Mouse (Mus musculus) forebrain, embryonic 10.5 days (tissue): Measurements from ENCODE around the gene Slc44a5. TPM values are rescaled to one million over a fixed set of nuclear protein-coding genes. Genes with fewer than 3 reads are reported as not detected.

ENCODE experiments used
- polyA plus RNA-seq: library from polyadenylated mRNA; unstranded; fragments of >200 nt; fragmentation: Nextera tagmentation; extraction: Ambion mirVana; gene quantifications from 2 replicates; pipeline ENCODE4 v1.2.1, GENCODE M21; 2016

Slc44a5 gene
- polyA plus RNA-seq, 1 experiment from 2014 or later: 0.82 TPM

Other genes with a start within 250 kb of the Slc44a5 start
- gene St6galnac3, start 248.3 kb upstream of the Slc44a5 start, polyA plus RNA-seq: 40.0 and 40.5 TPM in 2 replicates
- gene Asb17, start 129.2 kb upstream of the Slc44a5 start, polyA plus RNA-seq: 0.58 and 0.76 TPM in 2 replicates
- gene Msh4, start 67.3 kb upstream of the Slc44a5 start, polyA plus RNA-seq: 0.07 and 0.12 TPM in 2 replicates
- 51.2 and 55.5 TPM in 2 replicates for gene Rabggtb, start 60.4 kb upstream of the Slc44a5 start, polyA plus RNA-seq
- gene Acadm, start 28.8 kb upstream of the Slc44a5 start, polyA plus RNA-seq: 37.6 and 39.1 TPM in 2 replicates